Mouse (Mus musculus) CH12F3 (cell line): Measurements from ENCODE around the gene Gm29427.

Source experiments
- in situ Hi-C: fragments of 300-500 bp; cut with MboI; formaldehyde crosslinking; loops from 2 replicates; pipeline ENCODE4 v1.14.3; 2020; ENCODE audit warnings: low sequenced_read_pairs

Gm29427 gene

DNA sequence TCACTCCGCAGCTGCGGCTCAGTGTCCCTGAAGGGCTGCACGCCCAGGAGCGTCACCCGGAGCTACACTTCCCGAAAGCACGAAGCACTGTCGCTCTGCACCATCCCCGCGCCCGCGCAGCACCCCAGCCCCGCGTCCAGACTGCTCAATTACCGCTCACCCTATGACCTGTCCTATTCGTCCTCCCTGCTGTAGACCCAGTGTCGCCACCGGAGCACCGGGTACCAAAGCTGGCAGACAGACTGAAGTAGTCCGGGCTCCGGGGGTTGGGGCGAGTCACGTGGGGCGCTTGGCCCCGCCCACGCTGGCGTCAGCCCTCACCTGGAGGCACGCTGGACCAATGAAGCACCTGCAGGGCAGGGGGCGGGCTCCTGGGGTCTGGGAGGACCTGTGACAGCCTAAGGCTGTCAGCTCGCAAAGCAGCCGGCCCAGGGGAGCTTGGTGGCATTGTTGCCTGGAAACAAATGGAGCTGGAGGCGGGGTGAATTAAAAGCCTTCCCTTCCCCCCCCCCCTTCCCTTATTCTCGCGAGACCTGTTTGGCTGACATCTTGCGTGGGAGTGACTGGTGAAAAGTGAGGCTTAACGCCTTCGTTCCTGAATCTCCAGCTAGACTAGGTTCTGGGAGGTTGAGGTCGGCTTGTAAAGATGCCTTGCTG lies at the start of gene Gm29427:
TSS of gene Gm29427 (minus strand) at position 239 of the 657 bp plus-strand sequence.
- in situ Hi-C loops, result no loop called here

DNA sequence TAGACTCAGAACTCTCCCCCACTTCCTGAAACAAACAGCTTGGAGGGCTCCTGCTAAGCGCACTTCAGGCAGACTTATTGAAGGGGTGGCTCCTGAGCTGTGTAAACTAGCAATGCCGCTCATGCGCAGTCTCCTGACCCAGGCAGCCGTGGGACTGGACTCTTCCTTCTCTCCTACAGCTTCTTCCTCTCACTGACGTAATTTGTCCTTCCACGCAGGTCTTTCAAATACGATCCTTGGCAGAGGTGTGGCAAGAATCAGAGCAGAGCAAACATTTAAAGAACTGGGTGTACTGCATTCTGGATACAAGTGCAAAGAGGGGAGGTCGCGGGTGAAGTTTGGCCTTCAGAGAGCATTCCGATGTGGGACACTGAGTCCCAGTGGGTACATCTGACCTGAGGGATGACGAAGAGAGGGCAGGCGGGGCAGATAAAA lies 48.4 kb upstream of the Gm29427 start:
- in situ Hi-C loops, result no loop called here

DNA sequence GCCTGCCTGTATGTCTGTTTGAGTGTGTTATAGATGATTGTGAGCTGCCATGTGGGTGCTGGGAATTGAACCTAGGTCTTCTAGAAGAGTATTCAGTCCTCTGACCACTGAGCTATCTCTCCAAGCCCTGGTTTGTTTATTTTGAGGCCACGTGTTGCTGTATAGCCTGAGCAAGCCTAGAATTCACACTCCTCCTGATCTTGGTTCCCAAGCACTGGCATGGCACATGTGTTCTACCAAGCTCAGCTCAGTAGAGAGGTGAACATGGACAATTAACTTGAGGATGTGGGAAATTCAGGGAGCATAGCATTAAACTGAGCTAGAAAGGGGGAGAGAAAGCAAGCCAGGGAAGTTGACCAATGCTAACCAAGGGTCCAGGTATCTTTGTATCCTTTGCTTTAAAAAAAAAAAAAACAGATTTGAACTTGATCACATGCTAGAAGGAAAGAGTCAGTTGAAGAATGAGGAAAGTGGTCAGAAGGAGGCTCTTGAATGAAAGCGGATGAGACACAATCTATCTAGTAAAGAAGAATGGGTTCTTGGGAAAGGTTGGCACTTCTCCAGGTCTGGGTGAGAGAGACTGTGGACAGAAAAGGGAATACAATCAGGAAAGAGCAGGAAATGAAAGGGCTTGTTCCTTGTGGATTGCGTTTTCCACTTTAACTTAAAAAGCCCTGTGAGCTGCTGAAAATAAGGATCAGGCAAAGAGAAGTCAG lies 46.6 kb upstream of the Gm29427 start:
- in situ Hi-C loops, result no loop called here

DNA sequence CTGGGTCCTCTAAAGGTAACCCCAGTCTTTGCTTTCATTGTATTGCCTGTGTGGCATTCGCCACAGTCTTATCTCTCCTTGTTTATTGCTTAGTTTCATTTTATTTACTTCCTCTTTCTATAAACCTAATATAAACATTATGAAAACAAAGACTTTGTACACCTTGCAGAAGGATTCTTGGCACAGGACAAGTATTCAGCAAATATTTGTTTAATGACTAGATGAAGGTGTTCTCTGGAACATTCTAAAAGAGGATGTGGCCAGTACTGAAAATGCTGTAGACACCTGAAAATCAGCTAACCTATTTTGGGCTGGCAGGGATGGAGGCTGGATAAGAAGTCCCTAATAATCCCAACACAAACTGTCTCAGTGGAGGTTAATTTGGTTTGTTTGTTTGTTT lies 46.0 kb upstream of the Gm29427 start:
- in situ Hi-C loops, result no loop called here

DNA sequence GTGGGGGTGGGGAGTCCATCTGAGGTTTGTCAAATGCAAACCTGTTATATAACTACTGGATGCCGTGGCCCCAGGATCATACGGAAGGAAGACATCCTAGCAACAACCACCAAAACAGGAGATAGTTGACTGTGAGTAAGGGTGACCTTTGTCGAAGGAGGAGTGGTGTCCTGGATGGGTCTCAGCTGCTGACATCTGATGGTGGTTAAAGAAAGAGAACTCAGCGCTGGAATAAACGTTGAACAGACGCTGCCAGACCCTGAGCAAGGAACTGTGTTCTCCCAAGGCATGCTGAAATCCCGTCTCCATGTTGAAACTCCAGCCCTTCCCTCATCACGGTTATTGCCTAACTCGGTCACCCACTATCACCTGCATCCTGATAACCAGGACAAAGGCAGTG lies 44.1 kb upstream of the Gm29427 start:
- in situ Hi-C loops, result no loop called here

DNA sequence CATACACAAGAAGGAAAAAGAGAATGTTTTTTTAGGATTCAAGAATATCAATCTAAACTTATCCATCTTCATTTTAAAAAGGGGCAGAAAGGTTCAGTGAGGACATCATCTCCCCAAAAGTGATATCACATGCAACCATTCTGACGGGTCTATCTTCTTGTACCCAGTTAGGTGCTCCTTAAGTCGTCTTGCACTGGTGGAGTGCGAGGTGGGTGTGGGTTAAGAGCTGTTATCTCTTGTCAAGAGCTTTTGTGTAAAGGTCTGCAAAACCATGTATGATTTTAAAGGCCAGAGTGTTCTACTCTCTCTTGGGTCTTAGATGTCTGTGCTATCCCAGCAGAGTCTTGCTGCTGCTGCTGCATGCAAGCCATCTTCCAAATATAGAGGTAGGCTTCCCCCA lies 31.2 kb upstream of the Gm29427 start:
- in situ Hi-C loops, result no loop called here

DNA sequence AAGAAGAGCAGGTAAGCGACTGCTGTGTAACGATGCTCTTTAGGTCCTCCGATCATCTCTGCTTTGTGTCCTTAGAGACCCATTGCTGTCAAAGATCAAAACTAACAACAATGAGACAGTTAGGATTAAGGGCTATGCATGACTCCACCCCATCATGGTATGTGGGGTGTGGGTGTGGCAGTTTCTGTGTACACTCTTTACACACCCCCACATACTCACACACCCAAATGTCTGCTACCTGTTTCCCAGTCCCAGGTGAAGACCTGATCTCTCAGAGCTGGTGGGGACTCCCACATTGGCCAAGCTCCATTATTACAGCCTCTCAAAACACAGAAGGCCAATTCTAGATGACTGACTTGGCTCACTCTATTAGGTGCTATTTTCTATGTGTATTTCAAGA lies 30.0 kb upstream of the Gm29427 start:
- in situ Hi-C loops, result no loop called here

DNA sequence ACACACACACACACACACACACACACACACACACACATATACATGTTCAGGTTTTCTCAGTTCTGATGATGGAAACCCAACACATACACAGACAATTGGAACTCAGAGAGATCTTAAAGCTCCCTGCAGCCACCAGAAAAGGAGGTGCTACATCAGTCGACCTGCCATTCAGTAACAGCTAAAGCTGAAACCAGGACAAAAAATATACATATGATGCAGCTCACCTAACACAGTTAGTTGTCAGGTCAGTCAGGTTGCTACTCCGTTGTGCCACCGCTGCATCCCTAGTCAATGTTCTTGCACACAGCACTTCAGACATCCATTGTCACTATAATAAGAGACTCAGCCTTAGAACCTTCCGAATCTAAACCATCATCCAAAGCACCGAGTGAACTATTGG lies 29.4 kb upstream of the Gm29427 start:
- in situ Hi-C loops, result no loop called here

DNA sequence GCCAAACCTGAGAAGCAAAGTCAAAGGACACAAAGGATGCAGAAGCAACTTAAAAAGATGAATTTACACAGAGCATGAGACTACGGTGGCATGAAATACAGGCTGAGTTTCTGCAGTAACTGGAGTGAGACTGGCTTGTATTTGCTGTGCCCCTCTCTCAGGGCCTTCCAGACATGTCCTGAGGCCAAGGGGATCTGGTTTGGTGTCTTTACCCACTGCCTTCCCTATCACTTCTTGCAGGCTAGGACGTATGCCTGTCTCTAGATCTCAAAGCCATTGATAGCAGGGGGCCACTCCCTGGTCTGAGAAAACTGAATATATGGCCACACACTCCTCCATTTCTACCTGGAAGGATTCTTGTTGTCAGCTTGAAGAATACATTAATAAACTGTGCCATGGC lies 28.6 kb upstream of the Gm29427 start:
- in situ Hi-C loops, result no loop called here

DNA sequence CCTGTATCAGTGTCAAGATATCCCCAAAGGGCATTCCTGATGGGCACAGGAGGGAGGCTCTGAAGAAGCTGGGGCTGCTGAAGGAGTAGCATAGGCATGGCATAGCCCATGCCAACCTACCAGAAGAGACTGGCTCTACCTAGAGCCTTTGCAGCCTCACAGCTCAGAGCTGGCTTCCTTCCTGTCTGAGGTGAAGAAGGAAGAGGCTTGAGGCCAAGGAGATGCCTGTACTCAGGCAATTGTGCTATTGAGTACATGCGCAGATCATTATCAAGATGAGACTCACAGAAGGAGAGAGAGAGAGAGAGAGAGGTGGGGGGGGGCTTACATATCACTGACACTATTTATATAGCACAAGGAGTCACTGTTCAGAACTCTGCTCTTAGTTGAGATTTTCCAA lies 28.2 kb upstream of the Gm29427 start:
- in situ Hi-C loops, result no loop called here

DNA sequence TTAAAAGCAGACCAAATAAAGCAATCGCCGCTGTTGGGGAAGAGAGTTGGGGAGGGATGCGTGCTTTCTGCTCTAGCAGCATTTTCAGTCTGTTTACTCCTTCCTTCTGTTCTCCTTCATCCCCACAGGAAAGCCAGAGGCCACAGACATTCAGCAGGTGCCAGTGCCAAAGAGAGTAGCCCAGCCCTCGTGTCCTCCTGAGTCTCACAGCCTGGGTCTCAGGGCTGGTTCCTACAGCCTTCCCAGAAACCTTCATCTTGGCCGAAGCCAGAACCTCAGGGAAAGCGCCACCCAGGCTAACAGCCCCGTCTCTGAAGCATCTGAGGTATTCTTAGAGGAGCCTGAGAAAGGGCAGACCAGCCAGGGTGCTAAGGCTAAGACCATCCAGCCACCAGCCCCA lies 26.6 kb upstream of the Gm29427 start:
- in situ Hi-C loops, result no loop called here

DNA sequence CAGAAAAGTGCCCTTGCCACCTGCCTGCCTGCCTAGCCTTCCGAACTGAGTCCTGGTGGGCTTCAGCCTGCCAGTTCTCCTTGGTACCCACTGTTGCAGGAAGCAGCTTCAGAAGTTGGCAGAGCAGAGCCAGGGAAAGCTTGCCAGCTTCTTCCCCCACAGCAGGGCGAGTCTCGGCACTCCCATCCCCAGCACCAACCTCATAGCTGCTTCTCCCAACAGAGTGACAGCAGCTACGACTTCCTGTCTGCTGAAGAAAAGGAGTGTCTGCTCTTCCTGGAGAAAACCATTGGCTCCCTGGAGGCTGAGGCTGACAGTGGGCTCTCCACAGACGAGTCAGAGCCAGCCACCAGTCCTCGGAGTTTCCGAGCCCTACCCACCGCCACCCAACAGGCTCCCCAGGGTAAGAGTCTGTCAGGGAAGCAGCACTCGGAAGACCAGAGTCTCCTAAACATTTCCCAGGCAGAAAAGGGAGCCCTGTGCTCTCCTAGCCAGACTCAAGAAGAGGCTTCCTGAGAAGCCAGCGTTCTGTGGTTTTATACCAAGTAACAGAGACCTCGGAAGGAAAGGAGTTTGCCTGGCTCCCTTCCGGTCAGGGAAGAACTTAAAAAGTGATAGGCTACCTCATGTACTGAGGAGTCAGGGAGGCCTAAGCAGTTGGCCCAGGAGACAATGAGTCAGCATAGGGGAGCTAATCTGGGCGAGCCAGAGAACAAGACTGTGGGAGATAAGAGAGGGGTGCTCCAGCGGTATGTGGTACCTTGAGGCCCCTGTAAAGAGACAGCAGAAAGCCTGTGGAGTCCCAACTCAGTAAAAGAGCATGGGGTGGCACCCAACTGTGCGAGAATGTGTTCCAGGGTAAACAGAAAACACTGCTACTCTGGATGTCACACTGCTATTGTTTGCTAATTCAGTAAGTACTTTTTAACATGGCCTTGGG lies 25.5 kb upstream of the Gm29427 start:
- in situ Hi-C loops, result no loop called here

DNA sequence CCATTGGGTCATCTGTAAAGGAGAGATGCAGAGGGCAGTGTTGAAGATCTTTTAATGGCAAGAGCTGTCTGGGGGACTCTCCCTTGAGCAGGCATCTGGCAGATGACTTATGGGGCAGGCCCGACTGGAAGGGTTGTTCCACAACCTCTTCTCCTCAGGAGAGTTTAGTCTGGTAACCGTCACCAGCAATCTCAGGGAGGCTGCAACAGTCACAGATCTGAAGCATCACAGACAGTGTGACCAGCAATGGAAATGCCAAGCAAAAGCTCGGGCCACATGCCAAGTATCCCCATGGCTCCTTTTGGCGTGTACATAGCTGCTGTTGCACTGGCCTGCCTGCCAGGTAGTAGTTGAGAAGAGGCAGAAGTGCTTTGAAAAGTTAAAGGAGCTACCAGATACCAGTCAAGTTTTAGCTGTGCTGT lies 24.6 kb upstream of the Gm29427 start:
- in situ Hi-C loops, result no loop called here

DNA sequence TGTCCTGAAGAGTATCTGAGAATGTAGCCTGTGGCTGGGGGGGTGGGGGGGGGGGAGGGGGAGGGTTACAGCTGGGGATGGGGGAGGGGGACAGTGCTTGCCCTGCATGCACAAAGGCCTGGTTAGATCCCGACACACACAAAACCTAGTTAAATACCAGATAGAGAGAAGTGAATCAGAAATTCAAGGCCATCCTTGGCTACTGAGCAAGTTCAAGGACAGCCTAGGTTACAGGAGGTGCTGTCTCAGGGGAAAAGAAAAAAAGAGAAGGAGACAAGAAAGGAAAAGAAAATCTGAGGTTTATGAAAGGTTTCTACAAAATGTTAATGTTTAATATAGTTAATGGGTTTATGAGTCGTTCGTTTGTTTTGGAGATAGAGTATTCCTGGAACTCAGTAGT lies 24.0 kb upstream of the Gm29427 start:
- in situ Hi-C loops, result no loop called here

DNA sequence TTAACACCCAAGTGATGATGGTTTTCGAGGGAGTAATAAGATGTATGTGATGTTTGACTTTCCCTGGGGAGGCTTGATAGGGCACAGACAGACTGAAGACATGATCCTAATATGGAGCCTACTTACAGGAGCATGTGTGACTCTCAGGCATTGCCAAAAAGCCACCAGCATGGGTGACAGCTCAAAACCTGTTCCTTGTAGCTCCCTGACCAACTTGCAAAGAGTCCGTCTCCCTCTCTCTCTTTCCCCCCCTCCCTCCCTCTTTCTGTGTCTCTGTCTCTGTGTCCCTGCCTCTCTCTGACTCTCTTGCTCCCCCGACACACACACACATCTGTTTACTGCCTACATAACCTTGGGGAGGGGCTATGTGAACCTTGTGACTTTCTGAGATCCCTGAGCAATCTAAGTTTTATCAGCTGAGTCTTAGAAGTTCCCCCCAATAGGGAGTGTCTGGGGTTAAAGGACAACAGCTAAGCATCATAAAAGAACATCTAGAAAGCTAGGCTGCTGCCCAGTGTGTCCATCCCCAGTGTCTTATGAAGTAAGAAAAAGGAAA lies 23.0 kb upstream of the Gm29427 start:
- in situ Hi-C loops, result no loop called here

DNA sequence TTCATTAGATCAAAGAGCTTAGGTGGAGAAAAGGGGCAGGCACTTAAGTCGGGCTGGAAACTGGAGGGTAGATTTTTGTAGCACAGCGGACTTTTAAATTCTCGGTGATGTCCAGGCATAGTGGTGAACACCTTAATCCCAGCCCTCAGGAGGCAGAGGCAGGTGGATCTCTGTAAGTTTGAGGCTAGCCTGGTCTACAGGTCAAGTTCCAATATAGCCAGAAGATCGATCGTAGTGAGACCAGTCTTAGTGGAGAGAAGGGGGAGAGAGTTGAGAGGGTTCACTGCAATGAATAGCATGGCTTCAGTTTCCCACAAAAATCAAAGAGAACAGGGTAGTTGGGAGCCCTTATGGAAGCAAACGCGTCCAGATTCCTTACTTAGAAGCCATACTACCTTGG lies 22.3 kb upstream of the Gm29427 start:
- in situ Hi-C loops, result no loop called here

DNA sequence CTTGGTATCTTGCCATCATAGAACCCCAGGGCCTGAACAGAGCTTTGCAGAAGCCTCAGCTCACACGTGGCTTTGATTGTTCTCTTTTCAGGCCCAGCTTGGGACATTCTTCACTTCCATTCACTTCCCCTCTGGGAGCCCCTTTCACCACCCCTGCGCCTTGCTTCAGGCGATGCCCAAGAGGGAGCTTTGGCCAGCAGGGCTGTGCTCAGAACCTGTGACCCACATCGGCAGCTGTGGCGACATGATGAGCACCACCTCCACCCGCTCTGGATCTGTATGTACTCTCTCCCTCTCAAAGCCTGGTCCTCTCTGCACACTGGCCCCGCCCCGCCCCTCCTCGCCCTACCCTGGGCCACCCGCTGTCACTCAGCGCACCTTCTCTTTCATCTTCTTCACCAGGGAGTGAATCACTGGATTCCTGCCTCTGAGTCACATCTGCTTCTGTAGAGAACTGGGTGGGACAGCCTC lies 21.8 kb upstream of the Gm29427 start:
- in situ Hi-C loops, result no loop called here

DNA sequence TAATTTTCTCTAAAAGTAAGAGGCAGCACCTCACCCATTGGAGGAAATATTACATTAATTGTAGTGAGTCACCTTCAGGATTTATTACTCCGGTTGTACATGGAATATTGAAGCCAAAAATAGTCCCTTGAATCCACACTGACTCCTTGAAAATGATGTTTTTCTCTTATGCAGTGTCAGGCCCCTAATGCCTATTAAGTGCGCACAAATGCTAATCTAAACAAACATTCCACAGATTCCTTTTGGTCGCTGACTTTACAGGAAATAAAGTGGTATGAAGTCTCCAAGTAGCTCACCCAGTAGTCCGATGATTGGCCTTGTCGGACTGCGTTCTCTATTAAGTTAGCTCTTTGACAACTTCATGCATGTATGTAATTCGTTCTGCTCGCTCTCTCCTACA lies 19.3 kb upstream of the Gm29427 start:
- in situ Hi-C loops, result no loop called here

DNA sequence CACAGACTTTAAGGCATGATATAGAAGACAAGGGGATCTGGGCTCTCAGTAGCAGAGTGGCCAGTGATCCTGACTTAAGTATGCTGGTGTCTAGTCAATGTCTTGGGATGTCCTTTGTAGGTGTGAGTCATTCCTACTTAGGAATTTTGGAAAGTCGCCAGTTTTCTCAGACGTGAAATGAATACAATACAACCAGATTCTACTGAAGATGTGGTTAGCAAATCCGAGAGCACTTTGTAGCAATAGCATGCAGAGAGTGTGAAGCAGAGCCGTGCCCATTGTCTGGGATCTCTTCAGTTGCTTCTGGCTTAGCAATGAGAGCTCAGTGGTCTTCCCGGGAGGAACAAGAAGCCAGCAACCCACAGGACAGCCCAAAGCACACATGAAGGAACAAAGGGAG lies 18.9 kb upstream of the Gm29427 start:
- in situ Hi-C loops, result no loop called here

DNA sequence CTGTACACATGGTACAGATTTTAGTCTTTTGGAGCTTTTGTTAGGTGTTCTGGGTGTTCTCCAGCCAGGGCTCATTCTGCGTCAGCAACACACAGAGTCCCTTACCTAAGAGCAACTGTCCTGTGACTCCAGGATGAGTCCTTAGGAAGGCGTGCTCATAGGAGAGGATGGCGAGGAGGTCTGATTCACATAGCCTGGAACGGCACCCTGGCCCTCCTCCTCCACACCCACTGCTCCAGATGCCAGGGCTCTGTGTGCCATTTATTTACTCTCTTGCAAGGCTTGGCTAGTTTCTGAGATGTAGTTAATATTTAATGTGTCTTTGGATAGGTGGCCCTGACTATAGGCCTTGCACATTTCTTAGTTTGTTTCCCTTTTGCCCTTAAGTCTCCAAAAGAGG lies 18.1 kb upstream of the Gm29427 start:
- in situ Hi-C loops, result no loop called here
